Mouse (Mus musculus) bone marrow macrophage, adult 2 months (primary cell): ENCODE results near the gene Fam129a. TPM values are rescaled to one million over a fixed set of nuclear protein-coding genes. Genes with fewer than 3 reads are reported as not detected.
"Not testable (repeated sequence)": the region's sequence is repeated elsewhere in the genome, so short reads cannot be mapped to it uniquely, and the experiment has no call there.

Source experiments
- H3K27ac ChIP-seq: 2 replicates; pipeline ENCODE4 v1.5.1; 2012; ENCODE audit warnings: low read depth, low read length; ENCODE audit not compliant: insufficient read depth
- H3K4me1 ChIP-seq: 2 replicates; pipeline ENCODE4 v1.6.1; 2012; ENCODE audit warnings: low read length; ENCODE audit not compliant: control insufficient read depth, insufficient read depth
- H3K4me3 ChIP-seq: 2 replicates; pipeline ENCODE4 v1.5.1; 2012; ENCODE audit warnings: mild to moderate bottlenecking, low read length, moderate library complexity; ENCODE audit not compliant: insufficient read depth
- CTCF ChIP-seq: IDR thresholded peaks from 2 replicates; pipeline ENCODE4 v1.5.1; 2012; ENCODE audit warnings: low read depth, mild to moderate bottlenecking, low read length, moderate library complexity
- POLR2A ChIP-seq: IDR thresholded peaks from 2 replicates; pipeline ENCODE4 v1.6.1; 2012; ENCODE audit warnings: mild to moderate bottlenecking, low read depth, low read length, borderline replicate concordance
- polyA plus RNA-seq: library from polyadenylated mRNA; stranded (reverse); fragments of >200 nt; gene quantifications from 2 replicates; pipeline ENCODE4 v1.2.4, GENCODE M21; 2012; ENCODE audit not compliant: missing spikeins, insufficient read depth, insufficient read length

Gene Fam129a
- polyA plus RNA-seq, 1 experiment: 56.4 TPM

GRCm38 (mm10) chr1:151598876-151599275 is 27.9 kb downstream of the Fam129a start:
- Histone ChIP-seq H3K4me1 (peaks cover 40% of the 10 kb centered on the region), H3K4me3 (no peak overlapping the region), H3K27ac (peak overlapping the region; percentile 67; the same call in 1 of the 2 replicates)
- TF ChIP-seq CTCF (no peak), POLR2A (no peak)

- TF ChIP-seq POLR2A: no peak
- no peak for TF ChIP-seq CTCF
- Histone ChIP-seq H3K4me3 (no peak overlapping the region), H3K4me1 (peaks cover 17% of the 10 kb centered on the region), H3K27ac (no peak overlapping the region)
Observed at GRCm38 (mm10) chr1:151604328-151604727, 33.3 kb downstream of the Fam129a start.

DNA sequence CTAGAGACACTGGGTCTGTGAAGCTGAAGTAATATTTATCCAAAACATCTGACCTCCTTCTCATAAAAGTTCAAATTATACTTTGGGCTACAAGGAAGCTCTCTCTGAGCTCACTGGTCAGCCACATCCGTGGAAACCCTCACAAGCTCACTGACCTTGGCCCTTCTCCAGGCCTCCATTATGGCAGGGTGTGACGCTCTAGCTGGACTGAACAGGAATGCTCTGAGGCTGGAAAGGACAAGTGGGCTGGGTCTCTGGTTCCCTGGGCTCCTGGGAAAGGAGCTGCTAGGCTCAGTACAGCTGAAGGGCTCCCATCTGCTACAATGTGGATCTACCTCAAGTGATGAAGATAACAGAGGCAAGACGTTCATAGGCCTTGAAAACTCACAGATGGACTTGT is 37.0 kb downstream of the Fam129a start:
- not testable (repeated sequence) for H3K4me1 ChIP-seq, H3K27ac ChIP-seq, H3K4me3 ChIP-seq

- H3K4me1 ChIP-seq: peaks cover 13% of the 10 kb centered on the region
- H3K4me3 ChIP-seq: no peak overlapping the region
- H3K27ac ChIP-seq: no peak overlapping the region
- TF ChIP-seq CTCF: no peak
- TF ChIP-seq POLR2A: no peak
Observed at GRCm38 (mm10) chr1:151610621-151611020, 39.6 kb downstream of the Fam129a start.

- H3K4me1 ChIP-seq: peaks cover 36% of the 10 kb centered on the region
- no peak overlapping the region for H3K27ac ChIP-seq
- no peak overlapping the region for H3K4me3 ChIP-seq
- TF ChIP-seq CTCF (no peak), POLR2A (no peak)
Observed at GRCm38 (mm10) chr1:151614320-151614935, 43.4 kb downstream of the Fam129a start.

GRCm38 (mm10) chr1:151615625-151616024 is 44.6 kb downstream of the Fam129a start:
- no peak for TF ChIP-seq POLR2A
- no peak overlapping the region for H3K27ac ChIP-seq

DNA sequence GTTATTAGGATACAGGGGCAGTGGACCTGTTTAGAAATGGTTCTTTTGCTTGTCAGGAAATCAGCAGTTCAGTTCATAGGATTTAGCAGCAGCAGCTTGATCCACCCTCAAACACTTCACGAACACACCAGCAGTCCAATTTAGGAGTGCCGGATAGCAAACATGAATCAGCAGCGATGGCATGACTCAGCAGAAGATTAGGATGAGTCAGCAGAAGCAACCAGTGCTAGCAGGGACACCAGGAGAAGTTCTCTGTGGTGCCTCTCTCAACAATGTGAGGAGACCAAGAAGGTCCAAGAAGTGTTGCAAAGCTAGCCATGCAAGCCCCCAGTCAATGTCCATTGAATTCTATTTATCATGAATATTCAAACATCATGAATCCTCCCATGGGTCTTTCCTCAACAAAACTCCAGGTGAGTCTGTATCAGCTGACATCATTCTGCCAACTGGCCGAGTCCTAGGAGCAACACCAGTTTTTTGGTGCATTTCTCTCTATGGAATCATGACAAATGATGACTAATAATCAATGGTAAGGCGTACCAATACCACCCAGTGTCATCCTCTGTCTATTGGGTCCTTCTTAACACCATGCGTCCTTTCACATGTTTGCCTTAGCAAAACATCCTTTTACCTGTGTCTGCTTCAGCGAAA is 45.7 kb downstream of the Fam129a start:
- Histone ChIP-seq H3K27ac (no peak overlapping the region), H3K4me1 (peaks cover 51% of the 10 kb centered on the region), H3K4me3 (no peak overlapping the region)
- TF ChIP-seq POLR2A (no peak), CTCF (no peak)

More at GRCm38 (mm10) chr1:151615625-151616024, 44.6 kb downstream of the Fam129a start:
- H3K4me1 ChIP-seq: peaks cover 46% of the 10 kb centered on the region
- no peak overlapping the region for H3K4me3 ChIP-seq

- Histone ChIP-seq H3K4me3 (no peak overlapping the region), H3K27ac (no peak overlapping the region), H3K4me1 (peaks cover 62% of the 10 kb centered on the region)
- TF ChIP-seq CTCF (no peak), POLR2A (no peak)
Observed at GRCm38 (mm10) chr1:151618251-151618650, 47.3 kb downstream of the Fam129a start.

DNA sequence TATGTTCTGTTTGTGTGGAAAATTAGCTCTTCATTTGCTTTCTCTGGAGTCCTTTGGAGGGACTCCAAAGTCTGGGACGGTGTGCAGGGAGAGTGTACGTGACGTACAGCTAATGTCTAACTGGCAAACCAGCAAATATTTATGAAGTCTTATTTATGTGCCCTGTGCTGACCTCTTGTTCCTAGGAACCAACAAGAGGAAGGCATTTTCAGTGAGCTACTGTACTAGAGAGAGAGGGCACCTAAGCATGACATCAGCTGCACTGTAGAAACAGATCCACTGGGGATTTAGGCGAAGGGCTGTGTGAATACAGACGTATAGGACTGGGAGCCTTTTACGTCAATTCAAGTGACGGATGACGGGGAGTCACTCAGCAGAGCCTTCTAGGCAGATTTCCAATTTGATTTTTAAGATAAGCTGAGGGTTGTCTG is 48.3 kb downstream of the Fam129a start:
- Histone ChIP-seq H3K4me3 (no peak overlapping the region), H3K4me1 (peaks cover 66% of the 10 kb centered on the region), H3K27ac (no peak overlapping the region)
- TF ChIP-seq CTCF (no peak), POLR2A (no peak)

GRCm38 (mm10) chr1:151620730-151621129 is 49.7 kb downstream of the Fam129a start:
- H3K4me1 ChIP-seq: peaks cover 64% of the 10 kb centered on the region
- H3K4me3 ChIP-seq: no peak overlapping the region
- H3K27ac ChIP-seq: peak overlapping the region; percentile 77
- TF ChIP-seq CTCF: no peak
- TF ChIP-seq POLR2A: no peak
